Mouse (Mus musculus) heart, postnatal 0 days (tissue): ENCODE data around the gene Pear1.

Source experiments
- CTCF ChIP-seq: IDR thresholded peaks from 2 replicates; pipeline ENCODE4 v1.5.1; 2016; ENCODE audit warnings: antibody characterized with exemption, control low read depth, low read depth
- EP300 ChIP-seq: IDR thresholded peaks from 2 replicates; pipeline ENCODE4 v1.6.1; 2016; ENCODE audit warnings: antibody characterized with exemption, low read depth

DNA sequence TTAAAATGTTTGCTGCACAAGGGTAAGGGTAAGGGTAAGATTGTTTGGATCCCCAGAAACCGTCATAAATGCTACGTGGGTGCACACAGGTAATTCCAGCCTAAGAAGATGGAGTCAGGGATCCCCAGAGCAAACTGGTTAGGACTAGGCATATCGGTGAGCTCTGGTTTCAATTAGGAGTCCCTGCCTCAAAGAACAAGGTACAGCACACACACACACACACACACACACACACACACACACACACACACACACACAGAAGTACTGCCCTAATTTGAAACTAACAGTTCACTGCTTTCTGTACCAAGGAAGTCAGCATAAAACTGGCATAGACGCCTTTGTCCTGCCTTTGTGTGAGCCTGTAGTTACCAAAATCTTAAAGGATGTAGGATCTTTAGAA, 11.7 kb downstream of the Pear1 start:
- TF ChIP-seq CTCF (no peak), EP300 (no peak)
